Mouse (Mus musculus) stomach, postnatal 0 days (tissue): ENCODE measurements around the gene Apobec3.

Experiments
- CTCF ChIP-seq: IDR thresholded peaks from 2 replicates; pipeline ENCODE4 v1.5.1; 2016; ENCODE audit warnings: antibody characterized with exemption, low read depth, mild to moderate bottlenecking, moderate library complexity
- EP300 ChIP-seq: optimal IDR thresholded peaks from 2 replicates; pipeline ENCODE3; 2016; ENCODE audit warnings: antibody characterized with exemption

GRCm38 (mm10) chr15:79845986-79846385 lies 45.5 kb upstream of the Apobec3 start:
- TF ChIP-seq EP300 (no peak), CTCF (no peak)
